Mouse (Mus musculus): Measurements from ENCODE around the gene Slc34a3. TPM values are rescaled to one million over a fixed set of nuclear protein-coding genes. Genes with fewer than 3 reads are reported as not detected.

The Slc34a3 gene
- polyA plus RNA-seq (2015; fragmentation: Nextera tagmentation; extraction: Ambion mirVana): not detected in 2 replicates

GRCm38 (mm10) chr2:25234050-25234449, at the start of gene Slc34a3:
Gene Slc34a3 (minus strand): TSS chr2:25234364.
- Histone ChIP-seq H3K4me1 (peaks cover 3% of the 10 kb centered on the region), H3K27me3 (replicated peaks) (peaks cover 10% of the 10 kb centered on the region; the same call in 1 of the 2 replicates), H3K9me3 (replicated peaks) (no peaks in the 10 kb centered on the region), H3K36me3 (no peaks in the 10 kb centered on the region), H3K4me3 (replicated peaks) (no peak within 1 kb of the TSS), H3K9ac (replicated peaks) (no peak within 1 kb of the TSS), H3K4me2 (no peak within 1 kb of the TSS), H3K27ac (replicated peaks) (no peak within 1 kb of the TSS)
- 85% methylated on average over 3 of the region's 3 CpGs for whole genome bisulfite sequencing
- ATAC-seq (ENCODE audit: low FRiP score): no peak

GRCm38 (mm10) chr2:25278928-25279882, 45.0 kb upstream of the Slc34a3 start:
- Histone ChIP-seq H3K4me3 (replicated peaks) (no peak overlapping the region), H3K9me3 (replicated peaks) (no peaks in the 10 kb centered on the region), H3K27me3 (replicated peaks) (no peaks in the 10 kb centered on the region), H3K27ac (replicated peaks) (no peak overlapping the region), H3K4me1 (peaks cover 11% of the 10 kb centered on the region), H3K36me3 (peaks cover 90% of the 10 kb centered on the region), H3K4me2 (no peak overlapping the region), H3K9ac (replicated peaks) (no peak overlapping the region)
- 63% methylated on average over 13 of the region's 13 CpGs for whole genome bisulfite sequencing
- no peak for ATAC-seq (ENCODE audit: low FRiP score)

GRCm38 (mm10) chr2:25273010-25273409, 38.8 kb upstream of the Slc34a3 start:
- WGBS: 37% methylated on average over 16 of the region's 16 CpGs
- H3K4me3 ChIP-seq (replicated peaks): peak overlapping the region; percentile 92
- peaks cover 43% of the 10 kb centered on the region for H3K4me1 ChIP-seq
- no peak for ATAC-seq (ENCODE audit: low FRiP score)
- H3K27ac ChIP-seq (replicated peaks): peak overlapping the region; percentile 88; the same call in 1 of the 2 replicates
- H3K9me3 ChIP-seq (replicated peaks): no peaks in the 10 kb centered on the region
- peak overlapping the region; percentile 86 for H3K9ac ChIP-seq (replicated peaks)
- H3K27me3 ChIP-seq (replicated peaks): no peaks in the 10 kb centered on the region
- peaks cover 64% of the 10 kb centered on the region for H3K36me3 ChIP-seq
- peak overlapping the region; percentile 91 for H3K4me2 ChIP-seq

- ATAC-seq (ENCODE audit: low FRiP score): peak; percentile 62
Measured at GRCm38 (mm10) chr2:25272515-25272914, 38.4 kb upstream of the Slc34a3 start.

GRCm38 (mm10) chr2:25271827-25272511, 37.8 kb upstream of the Slc34a3 start, which contains the start of the genes Ssna1 and Anapc2:
Gene Ssna1 (minus strand): TSS chr2:25272438.
Gene Anapc2 (plus strand): TSS chr2:25272478.
- ATAC-seq (ENCODE audit: low FRiP score): peak; percentile 96
- H3K36me3 ChIP-seq: peaks cover 56% of the 10 kb centered on the region
- H3K4me1 ChIP-seq: peaks cover 54% of the 10 kb centered on the region
- H3K4me2 ChIP-seq: peak within 1 kb of the TSS; percentile 91
- whole genome bisulfite sequencing: under 1% methylated on average over 55 of the region's 55 CpGs
- H3K4me3 ChIP-seq (replicated peaks): peak within 1 kb of the TSS; percentile 92
- no peaks in the 10 kb centered on the region for H3K9me3 ChIP-seq (replicated peaks)
- H3K9ac ChIP-seq (replicated peaks): peak within 1 kb of the TSS; percentile 86
- peak within 1 kb of the TSS; percentile 88 for H3K27ac ChIP-seq (replicated peaks)
- no peaks in the 10 kb centered on the region for H3K27me3 ChIP-seq (replicated peaks)

More at GRCm38 (mm10) chr2:25272515-25272914, 38.4 kb upstream of the Slc34a3 start:
- no peaks in the 10 kb centered on the region for H3K9me3 ChIP-seq (replicated peaks)
- H3K9ac ChIP-seq (replicated peaks): peak overlapping the region; percentile 86
- H3K4me3 ChIP-seq (replicated peaks): peak overlapping the region; percentile 92
- under 1% methylated on average over 29 of the region's 29 CpGs for WGBS
- peaks cover 48% of the 10 kb centered on the region for H3K4me1 ChIP-seq
- H3K27ac ChIP-seq (replicated peaks): peak overlapping the region; percentile 88
- H3K27me3 ChIP-seq (replicated peaks): no peaks in the 10 kb centered on the region
- peak overlapping the region; percentile 91 for H3K4me2 ChIP-seq
- peaks cover 62% of the 10 kb centered on the region for H3K36me3 ChIP-seq

GRCm38 (mm10) chr2:25267746-25268309, 33.7 kb upstream of the Slc34a3 start:
- H3K27me3 ChIP-seq (replicated peaks): no peaks in the 10 kb centered on the region
- no peak overlapping the region for H3K4me3 ChIP-seq (replicated peaks)
- no peak overlapping the region for H3K9ac ChIP-seq (replicated peaks)
- peaks cover 21% of the 10 kb centered on the region for H3K36me3 ChIP-seq
- 71% methylated on average over 4 of the region's 4 CpGs for WGBS
- no peak overlapping the region for H3K27ac ChIP-seq (replicated peaks)
- no peaks in the 10 kb centered on the region for H3K9me3 ChIP-seq (replicated peaks)
- 0 out of 2 replicates have a peak overlapping the region, but pooled peaks have one; percentile 100 for H3K4me2 ChIP-seq
- peaks cover 70% of the 10 kb centered on the region for H3K4me1 ChIP-seq
- no peak for ATAC-seq (ENCODE audit: low FRiP score)

- H3K9ac ChIP-seq (replicated peaks): peak overlapping the region; percentile 41; the same call in 1 of the 2 replicates
Measured at GRCm38 (mm10) chr2:25267241-25267640, 33.1 kb upstream of the Slc34a3 start.

GRCm38 (mm10) chr2:25266720-25267119, 32.6 kb upstream of the Slc34a3 start:
- Histone ChIP-seq H3K9me3 (replicated peaks) (no peaks in the 10 kb centered on the region), H3K36me3 (peaks cover 21% of the 10 kb centered on the region), H3K4me3 (replicated peaks) (0 out of 2 replicates have a peak overlapping the region, but pooled peaks have one; percentile 17), H3K9ac (replicated peaks) (peak overlapping the region; percentile 41), H3K4me1 (peaks cover 72% of the 10 kb centered on the region), H3K4me2 (peak overlapping the region; percentile 100), H3K27ac (replicated peaks) (peak overlapping the region; percentile 67), H3K27me3 (replicated peaks) (no peaks in the 10 kb centered on the region)
- WGBS: 33% methylated on average over 2 of the region's 2 CpGs
- ATAC-seq (ENCODE audit: low FRiP score): no peak

More at GRCm38 (mm10) chr2:25267241-25267640, 33.1 kb upstream of the Slc34a3 start:
- H3K4me1 ChIP-seq: peaks cover 69% of the 10 kb centered on the region
- no peaks in the 10 kb centered on the region for H3K27me3 ChIP-seq (replicated peaks)
- peak overlapping the region; percentile 100; the same call in 1 of the 2 replicates for H3K4me2 ChIP-seq
- no peak for ATAC-seq (ENCODE audit: low FRiP score)
- no peaks in the 10 kb centered on the region for H3K9me3 ChIP-seq (replicated peaks)
- peak overlapping the region; percentile 67; the same call in 1 of the 2 replicates for H3K27ac ChIP-seq (replicated peaks)
- no peak overlapping the region for H3K4me3 ChIP-seq (replicated peaks)
- peaks cover 21% of the 10 kb centered on the region for H3K36me3 ChIP-seq

GRCm38 (mm10) chr2:25265897-25266656, 31.9 kb upstream of the Slc34a3 start:
- H3K27me3 ChIP-seq (replicated peaks): no peaks in the 10 kb centered on the region
- H3K9me3 ChIP-seq (replicated peaks): no peaks in the 10 kb centered on the region
- peak overlapping the region; percentile 100 for H3K4me2 ChIP-seq
- no peak for ATAC-seq (ENCODE audit: low FRiP score)
- peak overlapping the region; percentile 41 for H3K9ac ChIP-seq (replicated peaks)
- H3K4me3 ChIP-seq (replicated peaks): peak overlapping the region; percentile 17
- H3K4me1 ChIP-seq: peaks cover 68% of the 10 kb centered on the region
- peak overlapping the region; percentile 67 for H3K27ac ChIP-seq (replicated peaks)
- H3K36me3 ChIP-seq: peaks cover 21% of the 10 kb centered on the region
- 51% methylated on average over 6 of the region's 6 CpGs for WGBS

- Histone ChIP-seq H3K36me3 (peaks cover 16% of the 10 kb centered on the region), H3K9me3 (replicated peaks) (no peaks in the 10 kb centered on the region), H3K4me1 (peaks cover 61% of the 10 kb centered on the region), H3K27me3 (replicated peaks) (no peaks in the 10 kb centered on the region), H3K27ac (replicated peaks) (no peak overlapping the region), H3K4me2 (peak overlapping the region; percentile 100), H3K9ac (replicated peaks) (peak overlapping the region; percentile 41; the same call in 1 of the 2 replicates), H3K4me3 (replicated peaks) (peak overlapping the region; percentile 85)
- 64% methylated on average over 3 of the region's 3 CpGs for WGBS
- no peak for ATAC-seq (ENCODE audit: low FRiP score)
Measured at GRCm38 (mm10) chr2:25264851-25265250, 30.7 kb upstream of the Slc34a3 start.
